Mouse (Mus musculus): ENCODE data around the gene Mical2. TPM values are rescaled to one million over a fixed set of nuclear protein-coding genes. Genes with fewer than 3 reads are reported as not detected.

Gene Mical2
- total and polyA plus RNA-seq, 3 experiments = not detected

DNA sequence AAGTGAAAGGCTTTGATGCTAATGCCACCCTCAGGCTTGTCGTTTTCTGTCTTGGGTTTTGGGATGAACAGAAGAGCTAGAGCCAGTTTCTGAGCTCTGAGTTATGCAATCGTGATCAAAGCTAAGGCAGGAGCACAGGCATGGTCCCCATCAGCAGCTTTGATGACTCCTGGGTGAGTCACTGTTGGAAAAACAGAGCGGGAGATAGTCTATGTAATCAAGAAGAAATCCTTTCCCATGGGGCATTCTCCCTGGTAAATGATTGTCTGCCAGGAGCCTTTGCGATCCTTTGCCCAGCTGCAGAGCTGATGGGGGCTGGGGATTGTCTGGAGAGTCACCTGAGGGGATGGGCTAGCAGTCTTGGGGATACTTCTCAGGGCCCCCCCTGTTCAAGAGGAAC lies 23.5 kb upstream of the Mical2 start:
- H3K9me3 ChIP-seq (replicated peaks; ENCODE audit: insufficient read depth, low read length) = no peaks in the 10 kb centered on the region
- no peak overlapping the region for H3K4me3 ChIP-seq (ENCODE audit: control insufficient read depth in 1 of 2, insufficient read depth in 1 of 2, low read depth in 2 of 2, low read length in 2 of 2)
- no peak overlapping the region for H3K27ac ChIP-seq (ENCODE audit: control insufficient read depth, low read depth, low read length)
- H3K79me2 ChIP-seq (ENCODE audit: control insufficient read depth, insufficient read depth, low read length, poor library complexity) = no peaks in the 10 kb centered on the region
- H3K27me3 ChIP-seq (ENCODE audit: control insufficient read depth in 1 of 2, insufficient read depth in 2 of 2, low read length in 2 of 2) = no peaks in the 10 kb centered on the region
- no peak overlapping the region for H3K9ac ChIP-seq (ENCODE audit: control insufficient read depth, low read depth, low read length, poor library complexity, severe bottlenecking)
- no peaks in the 10 kb centered on the region for H3K36me3 ChIP-seq (ENCODE audit: control insufficient read depth in 1 of 2, insufficient read depth in 2 of 2, low read length in 2 of 2)
- no peak for TF ChIP-seq TCF12 (IDR thresholded peaks at IDR 0.05; ENCODE audit: low read depth, low read length)
- TF ChIP-seq MAFK (IDR thresholded peaks at IDR 0.05; ENCODE audit: borderline replicate concordance, low read depth, low read length) = no peak
- no peak for TF ChIP-seq E2F4 (IDR thresholded peaks at IDR 0.05; ENCODE audit: borderline replicate concordance, low read depth, low read length)
- TF ChIP-seq MYB (IDR thresholded peaks at IDR 0.05; ENCODE audit: low read depth, low read length) = no peak
- TF ChIP-seq NRF1 (IDR thresholded peaks at IDR 0.05; ENCODE audit: insufficient read depth, low read depth, low read length, poor library complexity, severe bottlenecking) = no peak
- no peak for TF ChIP-seq POLR2AphosphoS2 (IDR thresholded peaks at IDR 0.05; ENCODE audit: low read length)
- TF ChIP-seq MEF2A (IDR thresholded peaks at IDR 0.05; ENCODE audit: extremely low read depth, insufficient replicate concordance, low read depth, low read length, poor library complexity, severe bottlenecking) = no peak
- no peak for TF ChIP-seq EP300 (IDR thresholded peaks at IDR 0.05; ENCODE audit: low read depth in 1 of 2, low read length in 2 of 2)
- no peak for TF ChIP-seq SIN3A (IDR thresholded peaks at IDR 0.05; ENCODE audit: low read length)
- TF ChIP-seq MXI1 (IDR thresholded peaks at IDR 0.05; ENCODE audit: low read depth, low read length) = no peak
- TF ChIP-seq MAZ (IDR thresholded peaks at IDR 0.05; ENCODE audit: low read depth, low read length) = no peak
- no peak for DNase-seq (ENCODE audit: low read depth, low spot score)
- H3K4me1 ChIP-seq (ENCODE audit: control insufficient read depth in 1 of 2, insufficient read depth in 2 of 2, low read length in 2 of 2) = no peaks in the 10 kb centered on the region

DNA sequence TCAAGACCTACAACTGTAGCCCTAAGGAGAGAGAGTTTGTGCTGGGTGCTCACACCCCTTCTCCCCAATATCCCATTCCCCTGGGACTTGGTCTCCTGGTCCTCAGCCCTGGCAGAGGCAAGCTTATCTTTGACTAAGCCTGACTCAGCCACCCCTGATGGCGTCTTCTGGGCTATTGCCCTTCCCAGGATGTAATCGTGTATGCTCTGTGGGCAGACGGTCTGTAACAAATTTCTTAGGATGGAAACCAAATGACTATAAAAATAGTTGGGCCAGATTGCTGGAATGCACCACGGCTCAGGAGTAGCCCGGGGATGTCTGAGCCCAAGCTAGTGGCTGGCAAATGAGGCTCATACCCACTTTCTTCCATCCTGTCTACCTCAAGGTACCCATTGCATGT lies 22.8 kb upstream of the Mical2 start:
- TF ChIP-seq ELF1 (IDR thresholded peaks at IDR 0.05; ENCODE audit: low read depth, low read length) (no peak), CHD2 (IDR thresholded peaks at IDR 0.05; ENCODE audit: low read length) (no peak), MXI1 (IDR thresholded peaks at IDR 0.05; ENCODE audit: low read depth, low read length) (no peak), RCOR1 (IDR thresholded peaks at IDR 0.05; ENCODE audit: low read depth, low read length) (no peak), ZC3H11A (IDR thresholded peaks at IDR 0.05; ENCODE audit: low read depth, low read length) (no peak), TBP (IDR thresholded peaks at IDR 0.05; ENCODE audit: low read depth, low read length) (no peak), MEF2A (IDR thresholded peaks at IDR 0.05; ENCODE audit: extremely low read depth, insufficient replicate concordance, low read depth, low read length, poor library complexity, severe bottlenecking) (no peak), ZNF384 (IDR thresholded peaks at IDR 0.05; ENCODE audit: low read depth, low read length) (no peak), GABPA (IDR thresholded peaks at IDR 0.05; ENCODE audit: low read depth, low read length) (no peak), TAL1 (IDR thresholded peaks at IDR 0.05; ENCODE audit: low read length) (no peak), SIN3A (IDR thresholded peaks at IDR 0.05; ENCODE audit: low read length) (no peak), SMC3 (IDR thresholded peaks at IDR 0.05; ENCODE audit: low read depth, low read length) (no peak), TCF12 (IDR thresholded peaks at IDR 0.05; ENCODE audit: low read depth, low read length) (no peak)
- no peak for DNase-seq (ENCODE audit: low read depth, low spot score)
- Histone ChIP-seq H3K4me3 (ENCODE audit: control insufficient read depth in 1 of 2, insufficient read depth in 1 of 2, low read depth in 2 of 2, low read length in 2 of 2) (no peak overlapping the region), H3K9ac (ENCODE audit: control insufficient read depth, low read depth, low read length, poor library complexity, severe bottlenecking) (no peak overlapping the region), H3K9me3 (replicated peaks; ENCODE audit: insufficient read depth, low read length) (no peaks in the 10 kb centered on the region), H3K27me3 (ENCODE audit: control insufficient read depth in 1 of 2, insufficient read depth in 2 of 2, low read length in 2 of 2) (no peaks in the 10 kb centered on the region), H3K79me2 (ENCODE audit: control insufficient read depth, insufficient read depth, low read length, poor library complexity) (no peaks in the 10 kb centered on the region), H3K4me1 (ENCODE audit: control insufficient read depth in 1 of 2, insufficient read depth in 2 of 2, low read length in 2 of 2) (no peaks in the 10 kb centered on the region), H3K36me3 (ENCODE audit: control insufficient read depth in 1 of 2, insufficient read depth in 2 of 2, low read length in 2 of 2) (no peaks in the 10 kb centered on the region), H3K27ac (ENCODE audit: control insufficient read depth, low read depth, low read length) (no peak overlapping the region)
